Mouse (Mus musculus) liver, embryonic 14.5 days (tissue): ENCODE results near the gene Mamdc4.

ENCODE experiments used
- CTCF ChIP-seq: IDR thresholded peaks from 2 replicates; pipeline ENCODE4 v1.5.1; 2016; ENCODE audit warnings: antibody characterized with exemption, low read depth, control low read depth
- EP300 ChIP-seq: IDR thresholded peaks from 2 replicates; pipeline ENCODE4 v1.6.1; 2016; ENCODE audit warnings: antibody characterized with exemption, low read depth

- TF ChIP-seq CTCF: no peak
- TF ChIP-seq EP300: no peak
These were observed 6.0 kb upstream of the Mamdc4 start for GRCm38 (mm10) chr2:25580621-25581101.
